Mouse (Mus musculus) kidney, embryonic 15.5 days (tissue): Measurements from ENCODE around the gene Ppp1r14c. TPM values are rescaled to one million over a fixed set of nuclear protein-coding genes. Genes with fewer than 3 reads are reported as not detected.

Experiments used
- ATAC-seq: fragments of 200-750 bp; cut with Nextera tagmentation; replicated peaks from 2 replicates; pipeline ENCODE4 v1.8.0; 2017; ENCODE audit warnings: moderate TSS enrichment; ENCODE audit not compliant: low FRiP score
- H3K27ac ChIP-seq: fragments of 300-500 bp; sonication (generic); 2 replicates; pipeline ENCODE4 v1.5.1; 2015; ENCODE audit warnings: mild to moderate bottlenecking, inconsistent platforms
- H3K27me3 ChIP-seq: fragments of 300-500 bp; sonication (generic); 2 replicates; pipeline ENCODE4 v1.6.1; 2015; ENCODE audit warnings: inconsistent platforms
- H3K36me3 ChIP-seq: fragments of 300-500 bp; sonication (generic); 2 replicates; pipeline ENCODE4 v1.6.1; 2015; ENCODE audit warnings: inconsistent platforms
- H3K4me1 ChIP-seq: fragments of 300-500 bp; sonication (generic); 2 replicates; pipeline ENCODE4 v1.6.1; 2015; ENCODE audit warnings: inconsistent platforms
- H3K4me2 ChIP-seq: fragments of 300-500 bp; sonication (generic); 2 replicates; pipeline ENCODE4 v1.6.1; 2015; ENCODE audit warnings: moderate library complexity, mild to moderate bottlenecking, inconsistent platforms
- H3K4me3 ChIP-seq: fragments of 300-500 bp; sonication (generic); replicated peaks from 2 replicates; pipeline ENCODE4 v1.5.1; 2015; ENCODE audit warnings: mild to moderate bottlenecking, inconsistent platforms
- H3K9ac ChIP-seq: fragments of 300-500 bp; sonication (generic); 2 replicates; pipeline ENCODE4 v1.6.1; 2015; ENCODE audit warnings: mild to moderate bottlenecking, inconsistent platforms
- H3K9me3 ChIP-seq: fragments of 300-500 bp; sonication (generic); replicated peaks from 2 replicates; pipeline ENCODE4 v1.6.1; 2016; ENCODE audit warnings: inconsistent platforms
- whole genome bisulfite sequencing: fragments of 180-500 bp; shearing (Covaris S2); methylation state at CpG from one replicate; pipeline ENCODE4 v1.1.7; 2015; ENCODE audit warnings: mixed read lengths; 5-methylcytosine and 5-hydroxymethylcytosine counted together
- polyA plus RNA-seq: library from polyadenylated mRNA; unstranded; fragments of >200 nt; fragmentation: Nextera tagmentation; extraction: Ambion mirVana; gene quantifications from 2 replicates; pipeline ENCODE4 v1.2.1, GENCODE M21; 2015

The Ppp1r14c gene
- 5.2 and 6.9 TPM in 2 replicates for polyA plus RNA-seq

GRCm38 (mm10) chr10:3366036-3366869 is at the start of gene Ppp1r14c:
TSS of gene Ppp1r14c (plus strand) at chr10:3366057.
- Histone ChIP-seq H3K4me2 (peak within 1 kb of the TSS; percentile 99), H3K27ac (no peak within 1 kb of the TSS), H3K4me3 (peak within 1 kb of the TSS; percentile 69), H3K27me3 (peaks cover 32% of the 10 kb centered on the region), H3K36me3 (no peaks in the 10 kb centered on the region), H3K4me1 (peaks cover 18% of the 10 kb centered on the region; the same call in 1 of the 2 replicates), H3K9ac (peak within 1 kb of the TSS; percentile 50), H3K9me3 (no peaks in the 10 kb centered on the region)
- peak; percentile 90 for ATAC-seq
- under 1% methylated on average over 74 of the region's 74 CpGs for WGBS

- WGBS = 94% methylated on average over 2 of the region's 2 CpGs
Measured at GRCm38 (mm10) chr10:3321406-3321805, 44.5 kb upstream of the Ppp1r14c start.

GRCm38 (mm10) chr10:3325447-3325846 is 40.4 kb upstream of the Ppp1r14c start:
- WGBS = 71% methylated on average over 1 of the region's 1 CpGs
- Histone ChIP-seq H3K4me3 (no peak overlapping the region), H3K36me3 (no peaks in the 10 kb centered on the region), H3K9me3 (no peaks in the 10 kb centered on the region), H3K4me1 (no peaks in the 10 kb centered on the region), H3K27ac (no peak overlapping the region), H3K4me2 (no peak overlapping the region), H3K9ac (no peak overlapping the region), H3K27me3 (no peaks in the 10 kb centered on the region)
- no peak for ATAC-seq

More at GRCm38 (mm10) chr10:3321406-3321805, 44.5 kb upstream of the Ppp1r14c start:
- no peaks in the 10 kb centered on the region for H3K36me3 ChIP-seq
- H3K27me3 ChIP-seq = no peaks in the 10 kb centered on the region
- no peaks in the 10 kb centered on the region for H3K9me3 ChIP-seq
- H3K9ac ChIP-seq = no peak overlapping the region
- H3K4me2 ChIP-seq = no peak overlapping the region
- no peaks in the 10 kb centered on the region for H3K4me1 ChIP-seq
- no peak overlapping the region for H3K4me3 ChIP-seq
- ATAC-seq = no peak
- no peak overlapping the region for H3K27ac ChIP-seq

GRCm38 (mm10) chr10:3332880-3333279 is 33.0 kb upstream of the Ppp1r14c start:
- 20% methylated on average over 3 of the region's 3 CpGs for WGBS
- 0 out of 2 replicates have a peak, but pooled peaks have one; percentile 40 for ATAC-seq
- H3K4me3 ChIP-seq = no peak overlapping the region
- no peak overlapping the region for H3K27ac ChIP-seq
- no peaks in the 10 kb centered on the region for H3K36me3 ChIP-seq
- H3K4me1 ChIP-seq = no peaks in the 10 kb centered on the region
- H3K9me3 ChIP-seq = no peaks in the 10 kb centered on the region
- no peaks in the 10 kb centered on the region for H3K27me3 ChIP-seq
- H3K9ac ChIP-seq = no peak overlapping the region
- no peak overlapping the region for H3K4me2 ChIP-seq

GRCm38 (mm10) chr10:3334570-3334969 is 31.3 kb upstream of the Ppp1r14c start:
- no peak for ATAC-seq

GRCm38 (mm10) chr10:3336729-3337329 is 29.0 kb upstream of the Ppp1r14c start:
- H3K36me3 ChIP-seq = no peaks in the 10 kb centered on the region

More at GRCm38 (mm10) chr10:3334570-3334969, 31.3 kb upstream of the Ppp1r14c start:
- Histone ChIP-seq H3K27me3 (no peaks in the 10 kb centered on the region), H3K36me3 (no peaks in the 10 kb centered on the region), H3K9me3 (no peaks in the 10 kb centered on the region), H3K9ac (no peak overlapping the region), H3K4me2 (no peak overlapping the region), H3K4me1 (no peaks in the 10 kb centered on the region), H3K27ac (no peak overlapping the region), H3K4me3 (no peak overlapping the region)

GRCm38 (mm10) chr10:3337330-3337901 is 28.4 kb upstream of the Ppp1r14c start:
- H3K4me2 ChIP-seq = no peak overlapping the region
- no peaks in the 10 kb centered on the region for H3K9me3 ChIP-seq
- ATAC-seq = no peak
- H3K36me3 ChIP-seq = no peaks in the 10 kb centered on the region
- H3K27me3 ChIP-seq = no peaks in the 10 kb centered on the region
- H3K4me1 ChIP-seq = no peaks in the 10 kb centered on the region
- H3K4me3 ChIP-seq = no peak overlapping the region
- H3K9ac ChIP-seq = no peak overlapping the region
- no peak overlapping the region for H3K27ac ChIP-seq
- WGBS = 69% methylated on average over 2 of the region's 2 CpGs

More at GRCm38 (mm10) chr10:3336729-3337329, 29.0 kb upstream of the Ppp1r14c start:
- no peak for ATAC-seq
- H3K27me3 ChIP-seq = no peaks in the 10 kb centered on the region
- no peaks in the 10 kb centered on the region for H3K9me3 ChIP-seq
- H3K4me3 ChIP-seq = no peak overlapping the region
- H3K4me1 ChIP-seq = no peaks in the 10 kb centered on the region
- no peak overlapping the region for H3K4me2 ChIP-seq
- no peak overlapping the region for H3K9ac ChIP-seq
- H3K27ac ChIP-seq = no peak overlapping the region
- WGBS = 55% methylated on average over 7 of the region's 7 CpGs

- ATAC-seq = no peak
- Histone ChIP-seq H3K4me1 (no peaks in the 10 kb centered on the region), H3K27me3 (no peaks in the 10 kb centered on the region), H3K36me3 (no peaks in the 10 kb centered on the region), H3K4me2 (no peak overlapping the region), H3K9ac (no peak overlapping the region), H3K4me3 (no peak overlapping the region), H3K27ac (no peak overlapping the region), H3K9me3 (no peaks in the 10 kb centered on the region)
- 61% methylated on average over 5 of the region's 5 CpGs for WGBS
Measured at GRCm38 (mm10) chr10:3345706-3346105, 20.2 kb upstream of the Ppp1r14c start.

GRCm38 (mm10) chr10:3359531-3359930 is 6.3 kb upstream of the Ppp1r14c start:
- Histone ChIP-seq H3K4me2 (no peak overlapping the region), H3K4me3 (no peak overlapping the region), H3K27me3 (no peaks in the 10 kb centered on the region), H3K4me1 (no peaks in the 10 kb centered on the region), H3K27ac (no peak overlapping the region), H3K9ac (no peak overlapping the region), H3K9me3 (no peaks in the 10 kb centered on the region), H3K36me3 (no peaks in the 10 kb centered on the region)
- 70% methylated on average over 1 of the region's 1 CpGs for WGBS
- no peak for ATAC-seq

- H3K9ac ChIP-seq = no peak overlapping the region
- no peak for ATAC-seq
Measured at GRCm38 (mm10) chr10:3365671-3366035, 204 bp upstream of the Ppp1r14c start.

GRCm38 (mm10) chr10:3366870-3367431 is 1.1 kb downstream of the Ppp1r14c start:
- WGBS = under 1% methylated on average over 26 of the region's 26 CpGs
- H3K36me3 ChIP-seq = no peaks in the 10 kb centered on the region
- H3K27ac ChIP-seq = no peak overlapping the region
- H3K4me3 ChIP-seq = peak overlapping the region; percentile 69
- H3K27me3 ChIP-seq = peaks cover 32% of the 10 kb centered on the region
- H3K4me1 ChIP-seq = peaks cover 18% of the 10 kb centered on the region; the same call in 1 of the 2 replicates
- H3K4me2 ChIP-seq = peak overlapping the region; percentile 99
- no peaks in the 10 kb centered on the region for H3K9me3 ChIP-seq
- peak; percentile 69 for ATAC-seq
- peak overlapping the region; percentile 50 for H3K9ac ChIP-seq

More at GRCm38 (mm10) chr10:3365671-3366035, 204 bp upstream of the Ppp1r14c start:
- Histone ChIP-seq H3K4me2 (peak overlapping the region; percentile 99), H3K27ac (no peak overlapping the region), H3K4me1 (peaks cover 18% of the 10 kb centered on the region; the same call in 1 of the 2 replicates), H3K36me3 (no peaks in the 10 kb centered on the region), H3K9me3 (no peaks in the 10 kb centered on the region), H3K27me3 (peaks cover 32% of the 10 kb centered on the region), H3K4me3 (peak overlapping the region; percentile 69)
- 40% methylated on average over 5 of the region's 5 CpGs for WGBS

GRCm38 (mm10) chr10:3367440-3367839 is 1.6 kb downstream of the Ppp1r14c start:
- WGBS = 32% methylated on average over 11 of the region's 11 CpGs
- Histone ChIP-seq H3K27me3 (peaks cover 32% of the 10 kb centered on the region), H3K4me1 (peaks cover 18% of the 10 kb centered on the region; the same call in 1 of the 2 replicates), H3K9me3 (no peaks in the 10 kb centered on the region), H3K4me3 (peak overlapping the region; percentile 69), H3K27ac (no peak overlapping the region), H3K36me3 (no peaks in the 10 kb centered on the region), H3K4me2 (peak overlapping the region; percentile 99), H3K9ac (no peak overlapping the region)
- no peak for ATAC-seq
